Mouse (Mus musculus): ENCODE data around the gene Epb41.

GRCm38 (mm10) chr4:132027806-132028205, 47.3 kb downstream of the Epb41 start:
- no peak for TF ChIP-seq MAX (IDR thresholded peaks at IDR 0.05)
- TF ChIP-seq CTCF (IDR thresholded peaks at IDR 0.05; ENCODE audit: control insufficient read depth, insufficient read depth, insufficient read length) = no peak
- no peak for TF ChIP-seq CEBPB (IDR thresholded peaks at IDR 0.05; ENCODE audit: low read depth)
- TF ChIP-seq USF1 (IDR thresholded peaks at IDR 0.05; ENCODE audit: low read depth) = no peak
- no peak for TF ChIP-seq MYOD1 (IDR thresholded peaks at IDR 0.05; ENCODE audit: control insufficient read depth, insufficient read length, low read depth)
- no peak for TF ChIP-seq MYOG (IDR thresholded peaks at IDR 0.05; ENCODE audit: control insufficient read depth, extremely low read depth, insufficient read length)
- TF ChIP-seq FOSL1 (IDR thresholded peaks at IDR 0.05; ENCODE audit: insufficient read depth, low read length, poor library complexity, severe bottlenecking) = no peak

All from C2C12 (cell line).